Mouse (Mus musculus) gastrocnemius, adult 2 months (tissue): Measurements from ENCODE around the gene Pkp2. TPM values are rescaled to one million over a fixed set of nuclear protein-coding genes. Genes with fewer than 3 reads are reported as not detected.
"Not testable (repeated sequence)": the region's sequence is repeated elsewhere in the genome, so short reads cannot be mapped to it uniquely, and the experiment has no call there.

Experiments
- DNase-seq: peaks from one replicate; pipeline ENCODE4 v3.0.0; 2022
- H3K27ac ChIP-seq: fragments of 200-600 bp; 2 replicates; pipeline ENCODE4 v1.8.1; 2022; ENCODE audit warnings: mild to moderate bottlenecking
- H3K4me3 ChIP-seq: fragments of 200-600 bp; 2 replicates; pipeline ENCODE4 v1.8.1; 2022; ENCODE audit warnings: mild to moderate bottlenecking, moderate library complexity
- CTCF ChIP-seq: fragments of 200-600 bp; IDR thresholded peaks from 2 replicates; pipeline ENCODE4 v1.8.1; 2022; ENCODE audit warnings: antibody characterized with exemption, mild to moderate bottlenecking, moderate library complexity
- intact Hi-C: fragments of 180-260 bp; cut with DNase I; formaldehyde crosslinking; loops from one replicate; pipeline ENCODE4 v1.15.1; 2025
- long read RNA-seq, 2 experiments: library from polyadenylated mRNA; stranded (forward); transcript quantifications; one replicate each; pipeline ENCODE4 v2.0.0; 2021
- total RNA-seq, 2 experiments: library from RNA; stranded (reverse); gene quantifications; 2 replicates each; pipeline ENCODE4 v1.2.3; 2021

Gene Pkp2
- 1 to 10 TPM; 1.8 to 3.4 TPM for total RNA-seq
- long read RNA-seq, experiment 1, partial matches to known transcripts: 0 of 4 reads
- long read RNA-seq, experiment 1, other reads (novel, unspliced or antisense): 0 of 4 reads
- long read RNA-seq, experiment 2: 0 reads

DNA sequence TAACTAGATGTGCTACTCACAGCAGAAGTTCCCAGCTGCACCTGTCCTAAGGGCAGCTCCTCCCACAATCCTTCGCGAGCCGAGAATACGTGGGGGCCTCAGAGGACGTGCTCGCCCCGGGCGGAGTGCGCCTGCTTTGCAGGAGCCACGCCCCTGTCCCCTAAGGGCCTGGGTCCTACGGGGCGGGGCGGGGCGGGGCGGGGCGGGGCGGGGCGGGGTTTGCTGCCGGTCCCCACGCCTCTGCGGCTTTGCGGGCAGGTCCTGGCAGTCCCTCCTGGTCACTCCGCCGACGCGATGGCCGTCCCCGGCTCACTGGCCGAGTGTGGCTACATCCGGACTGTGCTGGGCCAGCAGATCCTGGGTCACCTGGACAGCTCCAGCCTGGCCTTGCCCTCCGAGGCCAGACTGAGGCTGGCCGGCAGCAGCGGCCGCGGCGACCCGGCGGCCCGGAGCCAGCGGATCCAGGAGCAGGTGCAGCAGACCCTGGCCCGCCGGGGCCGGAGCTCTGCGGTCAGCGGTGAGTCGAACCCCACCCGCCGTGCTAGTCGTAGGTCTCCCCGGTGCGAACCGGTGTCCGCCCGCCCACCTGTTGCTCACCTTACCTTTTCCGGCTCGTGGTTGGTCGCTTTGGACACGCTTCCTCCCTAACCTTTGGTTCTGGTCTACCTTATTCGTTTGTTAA is at the start of gene Pkp2:
Pkp2 (plus strand) TSS at position 240 of the 682 bp plus-strand sequence.
- intact Hi-C loops: no loop called here
- peak within 1 kb of the TSS; percentile 74 for H3K27ac ChIP-seq
- peak; percentile 85 for DNase-seq
- H3K4me3 ChIP-seq: peak within 1 kb of the TSS; percentile 90
- no peak for TF ChIP-seq CTCF

DNA sequence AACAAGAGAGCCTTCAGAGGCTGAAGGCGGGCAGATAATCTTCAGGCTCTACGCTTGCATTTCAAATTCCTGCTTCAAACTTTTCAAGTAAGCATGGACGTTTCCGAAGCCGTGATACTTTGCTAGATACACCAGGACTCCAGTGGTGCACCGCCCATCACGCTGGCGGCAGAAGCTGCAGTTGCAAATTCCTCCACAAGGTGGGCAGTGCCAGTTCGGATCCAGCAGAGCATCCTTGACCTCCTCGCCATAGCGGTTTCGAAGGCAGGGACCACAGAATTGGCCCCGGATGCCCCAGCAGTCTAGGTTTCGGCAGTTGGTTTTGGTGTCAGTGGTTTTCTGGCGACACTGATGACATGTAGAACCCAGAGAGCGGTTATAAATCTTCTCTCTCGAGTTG is 15.7 kb upstream of the Pkp2 start:
- DNase-seq: no peak
- no peak overlapping the region for H3K4me3 ChIP-seq
- no peak overlapping the region for H3K27ac ChIP-seq
- no peak for TF ChIP-seq CTCF
- intact Hi-C loops: no loop called here

DNA sequence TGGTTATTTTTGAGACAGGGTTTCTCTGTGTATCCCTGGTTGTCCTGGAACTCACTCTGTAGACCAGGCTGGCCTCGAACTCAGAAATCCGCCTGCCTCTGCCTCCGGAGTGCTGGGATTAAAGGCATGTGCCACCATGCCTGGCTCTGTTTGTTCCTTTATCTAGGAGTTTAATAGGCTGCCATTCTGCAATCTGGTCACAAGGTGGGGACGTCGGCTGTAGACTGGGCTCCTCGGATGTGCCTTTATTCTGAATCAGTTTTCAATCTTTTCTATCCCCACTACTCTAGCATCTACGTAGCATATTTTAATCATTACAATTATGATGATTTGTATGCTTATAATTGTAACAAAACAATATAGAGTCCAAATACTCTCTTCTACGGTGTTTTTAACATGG is 11.1 kb upstream of the Pkp2 start:
- peak; percentile 23 for DNase-seq
- not testable (repeated sequence) for H3K27ac ChIP-seq, H3K4me3 ChIP-seq
- TF ChIP-seq CTCF: peak; percentile 62
- intact Hi-C loops: loop anchor here (2.0 kb wide), 1 partner anchor 101 kb away; the partner anchor contains the start of gene Yars2

DNA sequence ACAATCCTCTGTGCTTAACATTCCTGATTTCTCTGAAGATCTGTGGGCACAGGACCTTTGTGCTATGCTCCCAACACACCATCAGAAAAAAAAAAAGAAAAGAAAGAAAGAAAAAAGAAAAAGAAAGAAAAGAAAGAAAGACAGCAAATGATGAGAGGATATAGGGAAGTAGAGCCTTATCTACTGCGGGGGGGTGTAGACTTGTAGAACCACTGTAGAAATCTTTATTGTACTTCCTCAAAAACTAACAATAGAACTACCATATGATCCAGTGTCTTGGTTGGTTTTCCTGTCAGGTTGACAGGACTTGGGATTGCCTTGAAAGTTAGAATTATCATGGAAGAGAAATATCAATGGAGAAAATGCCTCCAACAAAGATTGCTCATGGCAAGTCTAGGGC is 8.5 kb upstream of the Pkp2 start:
- no peak for DNase-seq
- no peak for TF ChIP-seq CTCF
- intact Hi-C loops: no loop called here
- Histone ChIP-seq H3K4me3 (no peak overlapping the region), H3K27ac (no peak overlapping the region)

DNA sequence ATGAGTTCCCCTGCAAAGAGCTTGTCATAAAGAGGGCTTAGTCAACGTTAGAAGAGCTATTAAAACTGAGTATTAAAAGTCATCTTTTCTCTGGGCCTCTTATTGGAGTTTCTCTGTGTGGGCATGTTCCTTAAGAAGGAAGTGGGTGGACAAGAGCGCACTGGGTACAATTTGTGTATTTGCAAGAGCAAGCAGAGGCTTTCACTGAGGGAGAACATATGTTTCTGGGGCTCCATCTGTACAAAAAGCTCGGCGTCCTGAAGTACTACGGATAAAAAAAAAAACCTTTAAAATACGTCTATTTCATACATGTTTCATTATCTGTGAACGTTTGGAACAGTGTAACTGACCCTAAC is 417 bp upstream of the Pkp2 start:
- H3K4me3 ChIP-seq: peak overlapping the region; percentile 90
- no peak for TF ChIP-seq CTCF
- H3K27ac ChIP-seq: peak overlapping the region; percentile 66
- DNase-seq: no peak
- intact Hi-C loops: no loop called here

DNA sequence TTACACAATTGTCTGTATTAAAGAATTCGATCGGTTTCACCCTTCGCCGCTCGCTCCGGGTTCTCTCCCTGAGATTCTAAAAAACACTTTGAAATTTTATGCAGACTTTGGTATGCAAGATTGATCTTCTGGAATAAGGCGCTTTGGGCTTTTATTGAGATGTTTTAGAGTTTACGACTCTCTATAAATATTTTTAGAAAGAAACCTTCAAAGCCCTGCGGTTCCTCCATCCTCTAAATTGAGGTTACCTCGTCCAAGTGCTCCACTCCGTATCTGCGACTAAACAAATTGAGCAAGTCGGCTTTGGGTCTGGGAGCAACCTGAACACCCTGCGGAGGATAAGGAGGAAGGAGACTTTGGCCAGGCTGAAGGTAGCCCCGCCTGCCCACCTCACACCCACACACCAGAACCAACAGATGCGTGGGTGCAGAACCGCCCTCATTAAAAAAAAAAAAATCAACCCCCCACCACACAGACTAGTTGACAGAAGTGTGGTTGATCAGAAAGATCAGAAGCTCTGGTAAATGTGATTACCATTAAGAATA is 715 bp downstream of the Pkp2 start:
- DNase-seq: no peak
- H3K27ac ChIP-seq: peak overlapping the region; percentile 74
- TF ChIP-seq CTCF: no peak
- H3K4me3 ChIP-seq: peak overlapping the region; percentile 90
- intact Hi-C loops: no loop called here

DNA sequence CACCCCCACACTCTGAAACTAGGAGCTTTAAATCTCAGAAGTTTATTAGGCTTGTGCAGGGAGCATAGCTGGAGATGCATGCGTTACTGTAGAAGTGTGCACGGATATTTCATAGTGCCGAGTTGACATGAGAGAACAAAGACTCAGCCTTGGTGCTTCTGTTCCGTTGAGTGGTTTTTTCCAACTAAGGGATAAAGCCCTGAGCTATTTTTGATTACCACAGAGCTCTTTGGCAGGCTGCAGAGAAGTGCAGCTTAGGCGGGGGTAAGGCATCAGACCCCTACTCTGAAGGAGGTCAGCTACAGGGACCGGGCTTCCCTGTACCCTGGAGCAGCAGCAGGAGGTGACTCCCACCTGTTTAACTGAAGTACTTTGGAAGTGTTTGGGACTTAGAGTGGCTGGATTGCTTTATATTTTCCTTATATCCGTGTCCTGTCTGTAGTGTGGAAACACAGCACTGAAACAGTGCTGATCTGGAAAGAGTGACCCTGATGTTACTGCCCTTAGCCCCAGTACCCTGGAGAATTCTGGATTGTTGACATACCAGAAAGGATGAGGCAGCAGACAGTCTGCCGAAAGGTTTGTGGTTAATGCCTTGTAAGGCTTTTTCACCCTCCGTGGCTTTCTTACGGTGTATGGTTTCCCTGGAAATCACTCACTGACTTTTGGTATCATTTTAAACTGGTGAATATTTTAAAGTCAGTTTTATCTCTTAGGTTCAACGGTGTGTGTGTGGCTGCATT is 2.7 kb downstream of the Pkp2 start:
- intact Hi-C loops: no loop called here
- Histone ChIP-seq H3K27ac (no peak overlapping the region), H3K4me3 (no peak overlapping the region)

DNA sequence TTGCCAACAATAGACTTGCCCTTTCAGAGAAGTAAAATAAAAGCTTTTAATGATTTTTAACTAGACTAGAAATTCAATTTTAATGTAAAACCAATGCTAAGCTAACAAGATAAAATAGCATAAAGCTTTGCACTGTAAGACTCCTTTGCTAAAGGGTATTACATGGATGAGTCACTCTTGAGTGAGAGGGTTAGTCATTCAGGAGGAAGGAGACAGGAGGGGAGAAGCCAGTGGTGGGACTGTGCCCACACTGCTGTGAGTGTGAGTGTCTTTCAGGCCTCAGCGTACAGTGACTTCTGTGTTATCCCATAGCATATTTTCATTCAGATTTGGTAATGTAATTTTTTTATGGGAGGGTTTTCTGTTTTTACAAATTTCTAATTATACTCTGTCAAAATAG is 3.8 kb downstream of the Pkp2 start:
- H3K27ac ChIP-seq: no peak overlapping the region
- H3K4me3 ChIP-seq: no peak overlapping the region
- DNase-seq: no peak
- intact Hi-C loops: no loop called here
- no peak for TF ChIP-seq CTCF

More for the DNA sequence above, 2.7 kb downstream of the Pkp2 start:
- TF ChIP-seq CTCF: no peak
- no peak for DNase-seq

DNA sequence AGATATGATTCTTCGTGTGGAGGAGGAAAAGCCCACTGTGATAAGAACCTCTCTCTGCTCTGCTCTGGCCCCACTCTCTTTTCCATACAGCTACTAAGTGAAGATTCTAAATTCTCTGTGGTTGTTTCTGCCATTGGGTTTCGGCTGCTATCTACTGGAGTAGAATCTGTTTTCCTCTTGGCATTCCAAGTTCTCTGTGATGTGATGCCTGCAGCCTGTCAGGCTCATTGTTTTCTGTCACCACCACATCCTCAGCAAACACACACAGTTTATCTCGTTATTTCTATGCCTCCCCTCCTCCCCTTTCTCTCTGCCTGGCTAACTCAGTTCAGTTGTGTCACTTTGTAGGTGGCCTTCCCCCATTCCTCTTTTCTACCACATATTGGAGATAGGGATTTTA is 6.7 kb downstream of the Pkp2 start:
- H3K27ac ChIP-seq: no peak overlapping the region
- intact Hi-C loops: no loop called here
- no peak overlapping the region for H3K4me3 ChIP-seq
- no peak for TF ChIP-seq CTCF
- no peak for DNase-seq

DNA sequence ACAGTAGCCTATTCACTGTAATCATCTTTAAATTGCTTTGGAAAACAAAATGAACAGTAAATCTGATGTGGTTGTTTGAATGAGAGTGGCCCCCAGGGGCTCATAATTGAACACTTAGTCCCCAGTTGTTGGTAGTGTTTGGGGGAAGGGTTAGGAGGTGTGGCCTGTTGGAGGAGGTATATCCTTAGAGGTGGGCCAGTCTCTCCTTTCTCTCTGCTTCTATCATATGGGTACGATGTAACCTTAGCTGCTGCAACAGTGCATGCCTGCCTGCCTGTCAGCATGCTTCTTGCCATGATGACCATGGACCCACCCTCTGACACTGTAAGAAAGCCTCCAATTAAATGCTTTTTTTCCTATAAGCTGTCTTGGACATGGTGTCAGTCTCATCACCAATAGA is 9.5 kb downstream of the Pkp2 start:
- DNase-seq: no peak
- no peak overlapping the region for H3K4me3 ChIP-seq
- intact Hi-C loops: no loop called here
- no peak overlapping the region for H3K27ac ChIP-seq
- no peak for TF ChIP-seq CTCF

DNA sequence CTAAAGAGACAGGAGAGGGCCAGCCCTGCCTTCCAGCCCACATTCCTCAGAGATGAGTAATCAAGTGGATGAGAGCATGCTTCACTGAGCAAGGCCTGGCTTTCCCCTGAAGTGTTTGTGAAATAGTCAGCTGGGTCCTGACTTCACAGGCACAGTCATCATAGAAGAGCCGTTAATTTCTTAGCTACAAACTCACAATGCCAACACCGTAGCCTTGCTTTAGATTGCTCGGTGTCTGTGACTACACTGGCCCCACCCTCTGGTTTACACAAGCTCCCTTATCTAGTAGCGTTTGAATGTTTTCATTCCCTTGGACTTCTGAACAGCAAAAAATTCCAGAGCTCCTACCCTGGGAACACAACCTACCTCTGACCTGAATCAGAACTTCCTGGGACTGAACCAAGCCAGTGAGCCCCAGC is 11.4 kb downstream of the Pkp2 start:
- peak; percentile 18 for DNase-seq
- no peak overlapping the region for H3K27ac ChIP-seq
- TF ChIP-seq CTCF: no peak
- H3K4me3 ChIP-seq: no peak overlapping the region
- intact Hi-C loops: no loop called here

DNA sequence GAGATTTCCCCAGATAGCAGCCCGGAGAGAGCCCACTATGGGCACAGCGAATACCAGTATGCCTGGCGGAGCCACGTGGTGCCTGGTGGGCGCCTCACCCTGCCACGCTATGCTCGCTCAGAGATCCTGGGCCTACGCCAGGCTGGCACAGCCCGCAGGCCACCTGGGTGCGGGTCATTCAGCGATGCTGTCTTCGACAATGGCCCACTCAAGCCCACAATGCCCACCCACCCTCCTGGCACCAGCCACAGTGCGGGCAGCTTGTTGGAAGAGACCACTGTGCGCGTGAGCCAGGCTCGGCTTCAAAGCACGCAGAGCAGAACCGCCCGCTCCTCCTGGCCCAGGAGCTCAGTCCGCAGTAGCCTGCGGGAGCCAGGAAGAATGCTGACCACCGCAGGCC is 12.7 kb downstream of the Pkp2 start:
- no peak for DNase-seq
- Histone ChIP-seq H3K27ac (no peak overlapping the region), H3K4me3 (no peak overlapping the region)
- TF ChIP-seq CTCF: no peak
- intact Hi-C loops: no loop called here

DNA sequence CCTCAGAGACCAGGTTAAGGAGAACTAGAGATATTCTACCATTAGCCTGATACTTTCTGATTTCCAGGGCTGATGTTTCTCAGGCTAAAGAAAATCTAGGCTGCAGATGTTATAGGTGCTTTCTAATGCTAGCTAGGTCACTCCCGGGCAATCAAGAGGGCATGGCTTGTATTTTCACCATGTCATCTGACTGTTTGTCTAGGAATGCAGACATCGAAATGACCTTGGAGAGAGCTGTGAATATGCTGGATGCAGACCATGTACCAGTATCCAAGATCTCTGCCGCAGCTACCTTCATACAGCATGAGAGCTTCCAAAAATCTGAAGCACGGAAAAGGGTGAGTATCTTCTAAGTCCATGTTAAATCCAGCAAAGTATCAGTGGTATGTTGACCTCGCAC is 17.3 kb downstream of the Pkp2 start:
- H3K27ac ChIP-seq: no peak overlapping the region
- no peak for DNase-seq
- intact Hi-C loops: no loop called here
- no peak for TF ChIP-seq CTCF
- no peak overlapping the region for H3K4me3 ChIP-seq

DNA sequence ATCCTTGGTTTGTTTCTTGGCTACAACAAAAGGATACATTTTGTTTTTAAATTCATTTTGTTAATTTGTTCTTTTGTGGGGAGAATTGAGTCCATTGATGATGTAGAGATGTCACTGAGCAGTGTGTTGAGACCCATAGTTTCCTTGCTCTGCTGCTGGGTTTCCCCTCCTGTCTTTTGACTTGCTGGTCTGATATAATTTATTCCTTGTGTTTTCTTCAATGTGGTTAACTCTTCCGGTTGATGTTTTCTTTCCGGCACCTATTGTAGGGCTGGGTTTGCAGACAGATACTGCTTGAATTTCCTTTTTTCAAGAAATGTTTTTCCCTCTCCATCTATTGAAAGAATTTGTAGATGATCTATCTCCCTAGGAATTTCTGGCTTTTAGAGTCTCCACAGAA is 20.8 kb downstream of the Pkp2 start:
- DNase-seq: no peak
- no peak overlapping the region for H3K4me3 ChIP-seq
- no peak overlapping the region for H3K27ac ChIP-seq
- intact Hi-C loops: no loop called here
- no peak for TF ChIP-seq CTCF

DNA sequence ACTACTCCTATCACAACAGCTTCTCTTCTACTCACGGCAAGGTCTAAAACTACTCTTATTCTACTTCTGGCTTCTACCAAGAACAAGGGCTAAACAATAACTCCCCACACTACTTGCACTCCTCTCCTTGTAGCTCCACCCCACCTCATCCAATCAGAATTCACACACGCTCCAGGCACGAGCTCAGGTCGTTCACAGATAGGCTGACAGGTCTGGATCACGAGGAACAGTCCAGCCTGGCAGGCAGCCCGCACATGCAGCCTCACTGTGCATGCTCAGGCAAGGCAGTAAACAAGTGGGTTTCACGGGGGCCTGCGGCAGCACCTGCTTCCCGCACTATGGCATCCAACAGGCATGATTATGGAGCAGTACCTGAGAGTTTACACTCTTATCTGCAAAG is 23.6 kb downstream of the Pkp2 start:
- H3K4me3 ChIP-seq, H3K27ac ChIP-seq, DNase-seq, intact Hi-C loops: not testable (repeated sequence)
